Mouse (Mus musculus) liver, embryonic 14.5 days (tissue): ENCODE measurements around the gene Dnmt3a.

ENCODE experiments used
- CTCF ChIP-seq: IDR thresholded peaks from 2 replicates; pipeline ENCODE4 v1.5.1; 2016; ENCODE audit warnings: antibody characterized with exemption, low read depth, control low read depth
- EP300 ChIP-seq: IDR thresholded peaks from 2 replicates; pipeline ENCODE4 v1.6.1; 2016; ENCODE audit warnings: antibody characterized with exemption, low read depth

- TF ChIP-seq EP300, result no peak
- no peak for TF ChIP-seq CTCF
These were observed 25.4 kb upstream of the Dnmt3a start for GRCm38 (mm10) chr12:3780405-3780891.
